Comparison of ENCODE assay signal across 5 mouse cellular contexts in genomic region chr8:72676844-72677243, GRCm38 (mm10). TPM values are rescaled to one million over a fixed set of nuclear protein-coding genes. Genes with fewer than 3 reads are reported as not detected.
DNase-seq lines count a peak whose midpoint lies in the region; TF ChIP-seq lines count a peak whose summit lies in the region.
"Not testable (repeated sequence)": the region's sequence is repeated elsewhere in the genome, so short reads cannot be mapped to it uniquely, and the experiment has no call there.
"Had no signal": no experiment of that assay in that cellular context is flagged by ENCODE, and none has a peak within 500 bp of the region (broad histone marks: within the 10 kb centered on the region; RNA-seq: fewer than 3 reads in every experiment).

No protein-coding gene starts in this region.

- peak overlapping the region; percentile 77 for H3K27ac ChIP-seq in ES-Bruce4 (ENCODE audit: insufficient read depth, low read length)

- not testable (repeated sequence) for TF ChIP-seq CTCF in ES-Bruce4 (IDR thresholded peaks at IDR 0.05; ENCODE audit: low read depth, low read length)

- TF ChIP-seq POLR2A in ES-Bruce4 (IDR thresholded peaks at IDR 0.05; ENCODE audit: insufficient read depth, low read length) = not testable (repeated sequence)

- H3K36me3 ChIP-seq in ES-Bruce4 (ENCODE audit: control insufficient read depth, insufficient read depth, low read length, poor library complexity, severe bottlenecking) = not testable (repeated sequence)

- H3K9ac ChIP-seq in ES-Bruce4 (ENCODE audit: low read depth, poor library complexity, severe bottlenecking) = not testable (repeated sequence)

- H3K4me3 ChIP-seq in ES-Bruce4 (ENCODE audit: low read depth, low read length) = not testable (repeated sequence)

- not testable (repeated sequence) for TF ChIP-seq EP300 in ES-Bruce4 (IDR thresholded peaks at IDR 0.05; ENCODE audit: insufficient read depth, low read depth, low read length)

- H3K9me3 ChIP-seq in ES-Bruce4 (replicated peaks; ENCODE audit: control insufficient read depth, insufficient read depth, low read length, poor library complexity, severe bottlenecking) = not testable (repeated sequence)

- not testable (repeated sequence) for H3K27me3 ChIP-seq in ES-Bruce4 (ENCODE audit: control insufficient read depth, insufficient read depth, low read length, poor library complexity, severe bottlenecking)

- peaks cover 11% of the 10 kb centered on the region for H3K4me1 ChIP-seq in ES-Bruce4 (ENCODE audit: control insufficient read depth, insufficient read depth, low read length)

- DNase-seq in ES-CJ7 (ENCODE audit: low read depth, low spot score) (peak; percentile 87), R1 (ENCODE audit: low read depth, low spot score) (peak; percentile 89), ZHBTc4 (ENCODE audit: low read depth, low spot score) (peak; percentile 84)

RNA-seq across cellular contexts. Expression of gene Nwd1, which starts 30.3 kb away (rescaled TPM):
- polyA plus RNA-seq in ES-Bruce4 (2011; ENCODE audit: insufficient read depth, insufficient read length, low read depth, missing spikeins) = 0.91 and 0.94 TPM in 2 replicates
- polyA plus RNA-seq: activated CD4-positive, CD25-positive, alpha-beta regulatory T cell, adult 4 months had no signal

RNA-seq across cellular contexts. Expression of gene Sin3b, which starts 46.2 kb away (rescaled TPM):
- polyA plus RNA-seq in ES-Bruce4 (2011; ENCODE audit: insufficient read depth, insufficient read length, low read depth, missing spikeins) = 196 and 208 TPM in 2 replicates
